Mouse (Mus musculus) lung, embryonic 15.5 days (tissue): ENCODE measurements at regions not wholly inside any gene's neighbourhood (a gene's known extent, or its start where the extent isn't known, plus 50 kb on each side); places are given as distances from the start of the nearest gene placed in this dataset.
A peak's percentile ranks its signal among the peaks of the same experiment; 100 is the strongest.

Source experiments
- ATAC-seq: fragments of 200-750 bp; cut with Nextera tagmentation; 2 replicates; pipeline ENCODE4 v1.8.0; 2017; ENCODE audit warnings: moderate number of reproducible peaks, borderline replicate concordance; ENCODE audit not compliant: low FRiP score, low TSS enrichment; ENCODE audit errors: extremely low read depth
- H3K27ac ChIP-seq: fragments of 300-500 bp; sonication (generic); 2 replicates; pipeline ENCODE4 v1.5.1; 2015; ENCODE audit warnings: moderate library complexity, mild to moderate bottlenecking, inconsistent platforms
- H3K27me3 ChIP-seq: fragments of 300-500 bp; sonication (generic); 2 replicates; pipeline ENCODE4 v1.6.1; 2015; ENCODE audit warnings: inconsistent platforms
- H3K36me3 ChIP-seq: fragments of 300-500 bp; sonication (generic); 2 replicates; pipeline ENCODE4 v1.6.1; 2015; ENCODE audit warnings: inconsistent platforms
- H3K4me1 ChIP-seq: fragments of 300-500 bp; sonication (generic); 2 replicates; pipeline ENCODE4 v1.6.1; 2015; ENCODE audit warnings: inconsistent platforms
- H3K4me2 ChIP-seq: fragments of 300-500 bp; sonication (generic); 2 replicates; pipeline ENCODE4 v1.6.1; 2015; ENCODE audit warnings: inconsistent platforms, mild to moderate bottlenecking, moderate library complexity
- H3K4me3 ChIP-seq: fragments of 300-500 bp; sonication (generic); 2 replicates; pipeline ENCODE4 v1.5.1; 2015; ENCODE audit warnings: mild to moderate bottlenecking, inconsistent platforms
- H3K9ac ChIP-seq: fragments of 300-500 bp; sonication (generic); 2 replicates; pipeline ENCODE4 v1.6.1; 2015; ENCODE audit warnings: inconsistent platforms
- H3K9me3 ChIP-seq: fragments of 300-500 bp; sonication (generic); 2 replicates; pipeline ENCODE4 v1.6.1; 2016; ENCODE audit warnings: inconsistent platforms
- WGBS: fragments of 180-500 bp; shearing (Covaris S2); methylation state at CpG from one replicate; pipeline ENCODE4 v1.1.7; 2015; 5-methylcytosine and 5-hydroxymethylcytosine counted together

- Histone ChIP-seq H3K4me2 (no peak overlapping the region), H3K27me3 (no peaks in the 10 kb centered on the region), H3K4me1 (no peaks in the 10 kb centered on the region), H3K9me3 (no peaks in the 10 kb centered on the region), H3K36me3 (no peaks in the 10 kb centered on the region), H3K9ac (no peak overlapping the region), H3K27ac (no peak overlapping the region), H3K4me3 (no peak overlapping the region)
- no peak for ATAC-seq
- 88% methylated on average over 6 of the region's 6 CpGs for WGBS
These were observed 150.0 kb downstream of the Zfp330 start for GRCm38 (mm10) chr8:82623791-82624431.

- no peaks in the 10 kb centered on the region for H3K4me1 ChIP-seq
- ATAC-seq, result no peak
- WGBS, result 33% methylated on average over 1 of the region's 1 CpGs
These were observed 155.3 kb downstream of the Zfp330 start for GRCm38 (mm10) chr8:82618668-82619067.

GRCm38 (mm10) chr8:82601556-82601955 lies 172.4 kb downstream of the Zfp330 start:
- H3K4me1 ChIP-seq, result no peaks in the 10 kb centered on the region
- no peaks in the 10 kb centered on the region for H3K36me3 ChIP-seq
- 23% methylated on average over 3 of the region's 3 CpGs for WGBS
- peak; percentile 77; the same call in 1 of the 2 replicates for ATAC-seq
- no peaks in the 10 kb centered on the region for H3K27me3 ChIP-seq
- H3K27ac ChIP-seq, result no peak overlapping the region
- H3K9me3 ChIP-seq, result no peaks in the 10 kb centered on the region
- no peak overlapping the region for H3K4me2 ChIP-seq
- no peak overlapping the region for H3K4me3 ChIP-seq
- no peak overlapping the region for H3K9ac ChIP-seq

More at GRCm38 (mm10) chr8:82618668-82619067, 155.3 kb downstream of the Zfp330 start:
- Histone ChIP-seq H3K9ac (no peak overlapping the region), H3K27me3 (no peaks in the 10 kb centered on the region), H3K4me2 (no peak overlapping the region), H3K27ac (no peak overlapping the region), H3K36me3 (no peaks in the 10 kb centered on the region), H3K9me3 (no peaks in the 10 kb centered on the region), H3K4me3 (no peak overlapping the region)

GRCm38 (mm10) chr8:82573434-82573833 lies 170.4 kb upstream of the Il15 start:
- Histone ChIP-seq H3K4me2 (no peak overlapping the region), H3K36me3 (no peaks in the 10 kb centered on the region), H3K27me3 (no peaks in the 10 kb centered on the region), H3K4me3 (no peak overlapping the region), H3K9me3 (no peaks in the 10 kb centered on the region), H3K9ac (no peak overlapping the region), H3K27ac (peak overlapping the region; percentile 3; the same call in 1 of the 2 replicates), H3K4me1 (no peaks in the 10 kb centered on the region)
- 64% methylated on average over 1 of the region's 1 CpGs for WGBS
- ATAC-seq, result no peak

GRCm38 (mm10) chr8:82538121-82538520 lies 135.1 kb upstream of the Il15 start:
- Histone ChIP-seq H3K4me2 (no peak overlapping the region), H3K36me3 (no peaks in the 10 kb centered on the region), H3K9me3 (no peaks in the 10 kb centered on the region), H3K4me3 (no peak overlapping the region), H3K27ac (no peak overlapping the region), H3K9ac (no peak overlapping the region), H3K4me1 (no peaks in the 10 kb centered on the region), H3K27me3 (no peaks in the 10 kb centered on the region)
- ATAC-seq, result no peak

GRCm38 (mm10) chr8:82529153-82529552 lies 126.1 kb upstream of the Il15 start:
- Histone ChIP-seq H3K36me3 (no peaks in the 10 kb centered on the region), H3K27ac (no peak overlapping the region), H3K27me3 (no peaks in the 10 kb centered on the region), H3K4me3 (no peak overlapping the region), H3K9me3 (no peaks in the 10 kb centered on the region), H3K9ac (no peak overlapping the region), H3K4me2 (no peak overlapping the region), H3K4me1 (no peaks in the 10 kb centered on the region)
- no peak for ATAC-seq
- WGBS, result 66% methylated on average over 3 of the region's 3 CpGs

DNA sequence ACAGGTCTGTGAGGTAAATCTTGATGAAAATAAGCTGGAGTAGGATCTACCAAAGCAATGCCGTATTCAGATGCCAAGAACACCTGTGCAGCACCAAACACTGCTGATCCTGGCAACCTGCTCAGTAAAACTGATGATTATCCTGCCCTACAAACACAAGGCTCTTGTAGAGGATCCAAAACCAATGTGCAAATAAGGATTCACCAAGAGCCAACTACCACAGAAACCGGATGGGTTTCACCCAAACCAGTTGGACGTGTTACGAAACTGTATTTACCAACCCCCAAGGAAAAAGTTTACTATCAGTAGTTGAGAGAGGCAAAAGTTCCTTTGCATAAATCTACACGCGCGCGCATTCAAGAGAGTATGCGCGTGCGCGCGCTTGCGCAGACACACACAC lies 120.8 kb upstream of the Il15 start:
- no peak for ATAC-seq
- Histone ChIP-seq H3K9me3 (no peaks in the 10 kb centered on the region), H3K9ac (no peak overlapping the region), H3K27me3 (no peaks in the 10 kb centered on the region), H3K36me3 (no peaks in the 10 kb centered on the region), H3K27ac (no peak overlapping the region), H3K4me3 (no peak overlapping the region), H3K4me1 (no peaks in the 10 kb centered on the region), H3K4me2 (no peak overlapping the region)
- 92% methylated on average over 14 of the region's 14 CpGs for WGBS

GRCm38 (mm10) chr8:82498496-82498895 lies 95.5 kb upstream of the Il15 start:
- Histone ChIP-seq H3K9ac (no peak overlapping the region), H3K27ac (no peak overlapping the region), H3K4me2 (no peak overlapping the region), H3K4me1 (no peaks in the 10 kb centered on the region), H3K27me3 (no peaks in the 10 kb centered on the region), H3K36me3 (no peaks in the 10 kb centered on the region), H3K4me3 (no peak overlapping the region), H3K9me3 (no peaks in the 10 kb centered on the region)
- 39% methylated on average over 2 of the region's 2 CpGs for WGBS
- no peak for ATAC-seq

- 7% methylated on average over 5 of the region's 5 CpGs for WGBS
- H3K4me2 ChIP-seq, result no peak overlapping the region
- no peak overlapping the region for H3K4me3 ChIP-seq
- no peaks in the 10 kb centered on the region for H3K9me3 ChIP-seq
- H3K4me1 ChIP-seq, result peaks cover 3% of the 10 kb centered on the region; the same call in 1 of the 2 replicates
- no peaks in the 10 kb centered on the region for H3K36me3 ChIP-seq
- no peak overlapping the region for H3K9ac ChIP-seq
- H3K27ac ChIP-seq, result no peak overlapping the region
- no peaks in the 10 kb centered on the region for H3K27me3 ChIP-seq
- ATAC-seq, result no peak
These were observed 74.8 kb upstream of the Il15 start for GRCm38 (mm10) chr8:82477856-82478255.

- Histone ChIP-seq H3K9me3 (no peaks in the 10 kb centered on the region), H3K9ac (no peak overlapping the region), H3K36me3 (no peaks in the 10 kb centered on the region), H3K4me1 (peaks cover 3% of the 10 kb centered on the region; the same call in 1 of the 2 replicates), H3K27ac (no peak overlapping the region), H3K4me3 (no peak overlapping the region), H3K4me2 (no peak overlapping the region), H3K27me3 (no peaks in the 10 kb centered on the region)
- 7% methylated on average over 2 of the region's 2 CpGs for WGBS
- no peak for ATAC-seq
These were observed 74.4 kb upstream of the Il15 start for GRCm38 (mm10) chr8:82477426-82477769.

- Histone ChIP-seq H3K4me2 (no peak overlapping the region), H3K4me3 (no peak overlapping the region), H3K36me3 (no peaks in the 10 kb centered on the region), H3K9me3 (no peaks in the 10 kb centered on the region), H3K27ac (no peak overlapping the region), H3K27me3 (no peaks in the 10 kb centered on the region), H3K9ac (no peak overlapping the region), H3K4me1 (peaks cover 3% of the 10 kb centered on the region; the same call in 1 of the 2 replicates)
- WGBS, result 40% methylated on average over 7 of the region's 7 CpGs
- no peak for ATAC-seq
These were observed 73.8 kb upstream of the Il15 start for GRCm38 (mm10) chr8:82476708-82477425.

GRCm38 (mm10) chr8:82473266-82473665 lies 70.2 kb upstream of the Il15 start:
- no peak overlapping the region for H3K4me2 ChIP-seq
- no peak overlapping the region for H3K9ac ChIP-seq
- 73% methylated on average over 2 of the region's 2 CpGs for WGBS
- no peak overlapping the region for H3K4me3 ChIP-seq
- H3K36me3 ChIP-seq, result no peaks in the 10 kb centered on the region
- no peaks in the 10 kb centered on the region for H3K9me3 ChIP-seq
- no peak overlapping the region for H3K27ac ChIP-seq
- peaks cover 3% of the 10 kb centered on the region; the same call in 1 of the 2 replicates for H3K4me1 ChIP-seq
- no peaks in the 10 kb centered on the region for H3K27me3 ChIP-seq
- no peak for ATAC-seq
